Mouse (Mus musculus): Measurements from ENCODE around the gene P2ry10b. TPM values are rescaled to one million over a fixed set of nuclear protein-coding genes. Genes with fewer than 3 reads are reported as not detected.

P2ry10b gene
- polyA plus RNA-seq (2014; fragmentation: Nextera tagmentation; extraction: Ambion mirVana), result 0.19 and 0.31 TPM in 2 replicates

DNA sequence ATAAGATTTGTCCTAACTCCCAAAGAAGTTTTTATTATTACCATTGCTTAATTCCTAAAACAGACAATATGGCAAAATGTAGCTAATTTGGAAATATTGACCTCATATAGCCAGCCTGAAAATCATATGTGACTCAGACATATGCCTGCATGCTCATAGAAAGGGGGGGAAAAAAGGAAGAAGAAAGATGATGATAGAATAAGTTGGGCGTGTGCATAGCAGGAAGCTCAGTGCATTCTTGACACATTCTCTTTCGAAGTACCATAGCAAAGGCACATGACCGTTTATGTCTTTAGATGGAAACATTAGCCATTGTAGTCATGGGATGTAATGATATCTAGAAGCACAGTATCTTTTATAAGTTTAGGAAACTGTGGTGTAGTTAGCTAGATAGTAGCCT is at the start of gene P2ry10b:
P2ry10b (plus strand) TSS at position 247 of the 400 bp plus-strand sequence.
- no peak for ATAC-seq (ENCODE audit: low read depth)
- Histone ChIP-seq H3K27me3 (ENCODE audit: control insufficient read depth, insufficient read depth, low read length) (no peaks in the 10 kb centered on the region), H3K27ac (ENCODE audit: low read depth, low read length) (no peak within 1 kb of the TSS), H3K9me3 (ENCODE audit: control insufficient read depth, low read length) (no peaks in the 10 kb centered on the region), H3K9ac (replicated peaks; ENCODE audit: low read depth, low read length) (no peak within 1 kb of the TSS), H3K36me3 (ENCODE audit: control insufficient read depth, insufficient read depth, low read length) (no peaks in the 10 kb centered on the region), H3K4me1 (ENCODE audit: control insufficient read depth, insufficient read depth, low read length) (no peaks in the 10 kb centered on the region), H3K4me2 (ENCODE audit: low read depth, low read length) (no peak within 1 kb of the TSS), H3K4me3 (ENCODE audit: low read depth, low read length) (no peak within 1 kb of the TSS)
- WGBS, result 90% methylated on average over 3 of the region's 3 CpGs

DNA sequence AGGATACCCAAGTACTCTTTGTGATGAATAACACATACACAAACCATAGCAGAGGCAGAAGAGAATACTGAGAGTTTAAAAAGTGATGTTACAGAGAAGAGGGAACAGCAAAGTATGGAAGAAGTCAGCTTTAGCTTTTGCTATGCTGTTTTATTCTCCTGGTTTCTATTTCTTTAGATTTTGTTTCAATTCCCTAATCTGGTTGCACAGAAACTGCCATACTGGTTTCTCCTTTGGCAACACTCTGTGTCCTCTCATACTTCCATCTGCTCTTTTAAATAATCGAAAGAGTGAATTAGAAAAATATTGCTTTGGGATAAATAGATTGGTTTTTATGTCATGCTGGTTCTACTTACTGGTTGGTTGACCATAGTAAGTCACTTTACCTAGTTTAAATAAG is 32.4 kb upstream of the P2ry10b start:
- Histone ChIP-seq H3K4me3 (ENCODE audit: low read depth, low read length) (no peak overlapping the region), H3K36me3 (ENCODE audit: control insufficient read depth, insufficient read depth, low read length) (no peaks in the 10 kb centered on the region)
- 90% methylated on average over 1 of the region's 1 CpGs for WGBS

DNA sequence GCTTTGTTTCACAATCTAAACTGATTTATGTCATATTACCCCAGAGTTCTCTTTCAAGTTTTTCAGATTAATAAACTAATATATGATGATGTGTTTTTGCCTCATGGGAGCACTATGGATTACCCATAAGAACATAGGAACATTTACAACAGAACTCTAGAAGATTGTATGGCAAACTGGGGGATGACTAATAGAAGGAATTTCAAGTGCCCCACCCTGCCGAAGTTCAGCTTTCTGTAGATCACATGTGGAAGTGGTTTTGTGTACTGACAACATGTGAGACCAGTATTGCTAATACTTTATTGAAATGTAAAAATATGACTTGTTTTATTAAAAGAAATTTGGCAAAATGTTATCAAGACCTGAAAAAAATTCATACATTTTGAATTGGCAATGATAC is 31.7 kb upstream of the P2ry10b start:
- ATAC-seq (ENCODE audit: low read depth), result no peak
- Histone ChIP-seq H3K4me2 (ENCODE audit: low read depth, low read length) (no peak overlapping the region), H3K4me1 (ENCODE audit: control insufficient read depth, insufficient read depth, low read length) (no peaks in the 10 kb centered on the region), H3K27me3 (ENCODE audit: control insufficient read depth, insufficient read depth, low read length) (no peaks in the 10 kb centered on the region), H3K9me3 (ENCODE audit: control insufficient read depth, low read length) (no peaks in the 10 kb centered on the region), H3K27ac (ENCODE audit: low read depth, low read length) (no peak overlapping the region), H3K4me3 (ENCODE audit: low read depth, low read length) (no peak overlapping the region), H3K36me3 (ENCODE audit: control insufficient read depth, insufficient read depth, low read length) (no peaks in the 10 kb centered on the region), H3K9ac (replicated peaks; ENCODE audit: low read depth, low read length) (no peak overlapping the region)
- 85% methylated on average over 1 of the region's 1 CpGs for WGBS

More for the DNA sequence above, 32.4 kb upstream of the P2ry10b start:
- Histone ChIP-seq H3K9me3 (ENCODE audit: control insufficient read depth, low read length) (no peaks in the 10 kb centered on the region), H3K27ac (ENCODE audit: low read depth, low read length) (no peak overlapping the region), H3K9ac (replicated peaks; ENCODE audit: low read depth, low read length) (no peak overlapping the region), H3K27me3 (ENCODE audit: control insufficient read depth, insufficient read depth, low read length) (no peaks in the 10 kb centered on the region), H3K4me1 (ENCODE audit: control insufficient read depth, insufficient read depth, low read length) (no peaks in the 10 kb centered on the region), H3K4me2 (ENCODE audit: low read depth, low read length) (no peak overlapping the region)
- ATAC-seq (ENCODE audit: low read depth), result no peak

DNA sequence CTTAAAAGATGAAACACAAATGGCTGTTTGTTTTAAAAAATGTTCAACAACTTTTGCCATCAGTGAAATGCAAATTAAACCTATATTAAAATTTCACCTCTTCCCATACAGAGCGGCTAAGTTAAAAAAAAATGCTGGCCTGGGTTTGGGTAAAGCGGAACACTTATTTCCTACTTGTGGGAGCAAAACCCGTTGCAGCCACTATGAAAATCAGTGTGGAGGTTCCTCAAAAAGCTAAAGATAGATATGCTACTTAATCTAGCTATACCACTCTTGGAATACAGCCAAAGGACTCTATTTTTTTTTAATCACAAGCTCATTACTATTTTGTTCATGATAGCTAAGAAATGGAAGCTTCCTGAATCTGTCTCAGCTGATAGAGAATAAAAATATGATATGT is 5.5 kb upstream of the P2ry10b start:
- Histone ChIP-seq H3K9ac (replicated peaks; ENCODE audit: low read depth, low read length) (no peak overlapping the region), H3K36me3 (ENCODE audit: control insufficient read depth, insufficient read depth, low read length) (no peaks in the 10 kb centered on the region), H3K4me1 (ENCODE audit: control insufficient read depth, insufficient read depth, low read length) (no peaks in the 10 kb centered on the region), H3K9me3 (ENCODE audit: control insufficient read depth, low read length) (no peaks in the 10 kb centered on the region), H3K27me3 (ENCODE audit: control insufficient read depth, insufficient read depth, low read length) (no peaks in the 10 kb centered on the region), H3K4me2 (ENCODE audit: low read depth, low read length) (no peak overlapping the region), H3K4me3 (ENCODE audit: low read depth, low read length) (no peak overlapping the region), H3K27ac (ENCODE audit: low read depth, low read length) (no peak overlapping the region)
- WGBS, result 88% methylated on average over 3 of the region's 3 CpGs
- no peak for ATAC-seq (ENCODE audit: low read depth)

DNA sequence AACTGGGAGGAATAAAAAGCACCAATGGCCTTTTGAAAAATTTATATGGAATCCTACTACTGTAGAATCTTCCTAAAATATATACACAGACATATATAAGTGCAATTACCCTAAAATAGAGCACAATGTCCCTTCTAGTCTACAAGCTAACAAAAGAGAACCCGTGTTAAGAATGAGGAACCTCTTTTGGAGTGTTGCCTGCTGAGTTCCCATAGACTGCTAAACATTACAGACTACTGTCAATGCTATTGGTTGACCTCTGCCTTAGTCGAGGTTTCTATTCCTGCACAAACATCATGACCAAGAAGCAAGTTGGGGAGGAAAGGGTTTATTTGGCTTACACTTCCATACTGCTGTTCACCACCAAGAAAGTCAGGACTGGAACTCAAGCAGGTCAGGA is 4.8 kb upstream of the P2ry10b start:
- Histone ChIP-seq H3K9me3 (ENCODE audit: control insufficient read depth, low read length) (no peaks in the 10 kb centered on the region), H3K4me2 (ENCODE audit: low read depth, low read length) (no peak overlapping the region), H3K4me1 (ENCODE audit: control insufficient read depth, insufficient read depth, low read length) (no peaks in the 10 kb centered on the region), H3K27me3 (ENCODE audit: control insufficient read depth, insufficient read depth, low read length) (no peaks in the 10 kb centered on the region), H3K9ac (replicated peaks; ENCODE audit: low read depth, low read length) (no peak overlapping the region), H3K36me3 (ENCODE audit: control insufficient read depth, insufficient read depth, low read length) (no peaks in the 10 kb centered on the region), H3K27ac (ENCODE audit: low read depth, low read length) (no peak overlapping the region), H3K4me3 (ENCODE audit: low read depth, low read length) (no peak overlapping the region)
- 67% methylated on average over 2 of the region's 2 CpGs for WGBS
- no peak for ATAC-seq (ENCODE audit: low read depth)

DNA sequence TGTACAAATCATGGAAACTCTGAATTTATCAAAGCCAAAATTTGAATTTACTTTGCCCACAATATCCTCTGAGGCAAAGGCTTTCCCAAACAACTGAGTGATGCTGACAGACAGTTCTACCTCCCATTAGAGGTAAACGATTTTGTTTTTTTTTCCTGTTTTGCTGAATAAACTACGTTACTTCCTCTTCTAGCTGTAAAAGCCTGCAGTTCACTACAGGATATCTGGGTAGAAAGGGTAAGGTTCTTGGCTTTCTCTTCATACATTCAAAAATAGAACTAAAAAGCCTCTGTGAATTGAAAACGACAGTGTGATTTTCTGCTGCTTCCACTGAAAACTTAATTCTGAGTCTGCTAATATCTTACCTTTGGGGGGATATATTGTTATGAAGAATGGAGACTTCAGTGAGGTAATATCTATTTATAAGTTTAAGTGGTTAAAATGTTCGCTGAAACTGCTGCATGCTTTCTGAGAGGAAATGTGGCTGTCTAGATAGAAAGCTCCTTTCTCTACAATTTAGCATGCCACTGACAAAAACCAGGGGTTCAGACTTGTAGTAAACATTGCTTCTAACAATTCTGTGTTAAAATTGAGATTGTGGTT is 765 bp downstream of the P2ry10b start:
- no peak for ATAC-seq (ENCODE audit: low read depth)
- Histone ChIP-seq H3K9ac (replicated peaks; ENCODE audit: low read depth, low read length) (no peak overlapping the region), H3K4me2 (ENCODE audit: low read depth, low read length) (no peak overlapping the region), H3K4me1 (ENCODE audit: control insufficient read depth, insufficient read depth, low read length) (no peaks in the 10 kb centered on the region), H3K36me3 (ENCODE audit: control insufficient read depth, insufficient read depth, low read length) (no peaks in the 10 kb centered on the region), H3K9me3 (ENCODE audit: control insufficient read depth, low read length) (no peaks in the 10 kb centered on the region), H3K4me3 (ENCODE audit: low read depth, low read length) (no peak overlapping the region), H3K27me3 (ENCODE audit: control insufficient read depth, insufficient read depth, low read length) (no peaks in the 10 kb centered on the region), H3K27ac (ENCODE audit: low read depth, low read length) (no peak overlapping the region)
- 78% methylated on average over 4 of the region's 4 CpGs for WGBS

DNA sequence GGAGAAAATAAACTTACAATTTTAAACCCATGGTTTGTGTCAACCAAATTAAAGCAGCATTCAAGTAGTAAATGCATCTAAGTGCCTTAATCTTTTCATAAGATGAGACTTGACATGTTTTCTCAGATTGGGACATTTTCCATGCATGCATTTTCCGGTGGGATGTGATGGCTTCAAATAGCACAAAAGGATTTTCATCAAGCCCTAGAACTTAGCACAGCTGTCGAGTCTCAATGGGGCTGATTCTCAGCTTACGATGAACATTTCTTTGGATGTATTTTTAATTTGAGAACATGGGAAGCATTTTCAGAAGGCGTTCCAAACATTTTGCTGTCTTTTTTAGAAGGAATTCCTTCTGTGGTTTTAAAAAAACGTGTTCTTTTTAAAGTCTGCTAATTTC is 1.3 kb downstream of the P2ry10b start:
- H3K27me3 ChIP-seq (ENCODE audit: control insufficient read depth, insufficient read depth, low read length), result no peaks in the 10 kb centered on the region
- no peaks in the 10 kb centered on the region for H3K36me3 ChIP-seq (ENCODE audit: control insufficient read depth, insufficient read depth, low read length)
- no peak for ATAC-seq (ENCODE audit: low read depth)
- H3K4me2 ChIP-seq (ENCODE audit: low read depth, low read length), result no peak overlapping the region
- H3K9me3 ChIP-seq (ENCODE audit: control insufficient read depth, low read length), result no peaks in the 10 kb centered on the region
- H3K4me3 ChIP-seq (ENCODE audit: low read depth, low read length), result no peak overlapping the region
- no peaks in the 10 kb centered on the region for H3K4me1 ChIP-seq (ENCODE audit: control insufficient read depth, insufficient read depth, low read length)
- WGBS, result 67% methylated on average over 5 of the region's 5 CpGs
- H3K9ac ChIP-seq (replicated peaks; ENCODE audit: low read depth, low read length), result no peak overlapping the region
- no peak overlapping the region for H3K27ac ChIP-seq (ENCODE audit: low read depth, low read length)

DNA sequence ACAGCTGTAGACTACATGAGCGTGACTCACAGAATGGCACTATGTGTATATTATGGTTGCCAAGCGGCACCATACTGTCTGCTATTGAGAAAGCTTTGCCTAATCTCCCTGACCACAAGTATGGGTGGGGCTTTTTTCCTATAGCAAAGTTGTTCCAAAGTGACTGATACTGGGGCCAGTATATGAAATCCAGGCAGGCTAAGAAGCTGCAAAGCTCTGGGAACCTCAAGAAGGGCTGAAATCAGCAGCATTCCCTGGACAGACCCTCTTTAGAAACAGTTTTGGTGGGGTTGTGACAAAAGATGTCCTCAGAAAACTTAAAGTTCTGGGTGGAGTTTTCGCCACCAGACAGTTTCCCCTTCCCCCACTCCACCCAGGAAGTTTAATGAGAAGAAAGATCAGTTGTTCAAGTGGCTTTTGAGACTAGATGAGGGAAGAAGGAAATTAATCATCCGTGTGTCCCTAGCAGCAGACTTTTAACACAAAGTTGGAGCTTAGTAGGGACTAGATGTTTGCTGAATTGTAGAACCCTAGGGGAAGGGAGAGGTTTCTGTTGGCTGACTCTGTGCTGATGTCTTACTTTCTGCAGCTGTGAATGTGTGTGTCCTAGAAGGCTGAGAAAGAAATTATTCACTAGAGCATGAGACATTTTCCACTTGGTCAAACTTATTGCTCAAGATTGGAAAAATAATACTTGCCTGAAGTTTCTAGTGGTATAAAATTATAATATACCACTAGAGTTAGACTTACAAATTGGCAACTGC is 2.2 kb downstream of the P2ry10b start:
- no peak overlapping the region for H3K27ac ChIP-seq (ENCODE audit: low read depth, low read length)
- 57% methylated on average over 4 of the region's 4 CpGs for WGBS

DNA sequence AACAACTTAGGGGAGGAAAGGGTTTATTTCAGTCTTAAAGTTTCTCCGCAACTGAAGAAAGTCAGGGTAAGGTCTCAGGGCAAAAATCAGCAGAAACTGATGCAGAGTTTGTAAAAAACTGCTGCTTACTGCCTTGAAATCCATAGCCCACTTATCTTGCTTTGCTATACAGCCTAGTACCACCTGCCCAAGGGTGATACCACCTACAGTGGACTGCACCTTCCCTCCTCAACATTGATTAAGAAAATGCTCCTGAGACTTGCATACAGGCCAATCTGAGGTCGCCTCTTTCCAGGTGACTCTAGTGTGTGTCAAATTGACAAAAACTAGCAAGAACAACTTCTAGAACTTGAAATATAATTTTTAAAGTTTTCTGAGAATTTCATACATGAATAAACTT is 7.3 kb downstream of the P2ry10b start:
- no peak overlapping the region for H3K4me2 ChIP-seq (ENCODE audit: low read depth, low read length)
- H3K4me3 ChIP-seq (ENCODE audit: low read depth, low read length), result no peak overlapping the region
- no peaks in the 10 kb centered on the region for H3K4me1 ChIP-seq (ENCODE audit: control insufficient read depth, insufficient read depth, low read length)
- WGBS, result 78% methylated on average over 2 of the region's 2 CpGs
- H3K27ac ChIP-seq (ENCODE audit: low read depth, low read length), result no peak overlapping the region
- H3K27me3 ChIP-seq (ENCODE audit: control insufficient read depth, insufficient read depth, low read length), result no peaks in the 10 kb centered on the region
- no peaks in the 10 kb centered on the region for H3K36me3 ChIP-seq (ENCODE audit: control insufficient read depth, insufficient read depth, low read length)
- ATAC-seq (ENCODE audit: low read depth), result no peak
- H3K9me3 ChIP-seq (ENCODE audit: control insufficient read depth, low read length), result no peaks in the 10 kb centered on the region
- no peak overlapping the region for H3K9ac ChIP-seq (replicated peaks; ENCODE audit: low read depth, low read length)

More for the DNA sequence above, 2.2 kb downstream of the P2ry10b start:
- no peak overlapping the region for H3K4me3 ChIP-seq (ENCODE audit: low read depth, low read length)
- H3K4me1 ChIP-seq (ENCODE audit: control insufficient read depth, insufficient read depth, low read length), result no peaks in the 10 kb centered on the region
- H3K36me3 ChIP-seq (ENCODE audit: control insufficient read depth, insufficient read depth, low read length), result no peaks in the 10 kb centered on the region
- H3K9me3 ChIP-seq (ENCODE audit: control insufficient read depth, low read length), result no peaks in the 10 kb centered on the region
- no peak for ATAC-seq (ENCODE audit: low read depth)
- H3K4me2 ChIP-seq (ENCODE audit: low read depth, low read length), result no peak overlapping the region
- no peak overlapping the region for H3K9ac ChIP-seq (replicated peaks; ENCODE audit: low read depth, low read length)
- no peaks in the 10 kb centered on the region for H3K27me3 ChIP-seq (ENCODE audit: control insufficient read depth, insufficient read depth, low read length)

Data from neural tube, embryonic 14.5 days (tissue).